Mouse (Mus musculus): ENCODE data around the gene Gpatch8. TPM values are rescaled to one million over a fixed set of nuclear protein-coding genes. Genes with fewer than 3 reads are reported as not detected.

The Gpatch8 gene
- total and polyA plus RNA-seq, 3 experiments: 11.7 to 18.0 (median 14.8) TPM

DNA sequence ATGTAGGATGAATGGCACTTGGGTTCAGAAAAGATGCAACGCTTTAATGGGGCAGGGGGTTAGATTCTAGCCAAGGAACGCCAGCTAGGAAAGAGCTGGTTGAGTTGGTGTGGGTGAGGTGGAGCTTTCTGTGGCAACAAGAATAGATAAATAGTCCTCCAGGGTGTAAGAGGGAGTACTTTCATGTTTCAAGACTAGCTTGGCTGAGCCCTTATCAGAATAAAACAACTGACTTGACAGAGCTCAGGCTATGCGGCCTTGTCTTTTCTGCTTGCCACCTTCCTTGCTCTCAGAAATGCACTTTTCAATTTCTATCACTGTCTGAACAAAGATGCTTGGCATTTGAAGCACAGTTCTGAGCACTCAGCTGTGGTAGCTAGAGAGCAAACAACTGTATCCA is 81.2 kb downstream of the Gpatch8 start:
- no peak for DNase-seq
- Histone ChIP-seq H3K4me3 (no peak overlapping the region), H3K4me1 (ENCODE audit: control insufficient read depth, insufficient read depth, low read length) (no peaks in the 10 kb centered on the region), H3K27me3 (ENCODE audit: control insufficient read depth, insufficient read depth, low read length) (no peaks in the 10 kb centered on the region), H3K27ac (no peak overlapping the region), H3K79me2 (replicated peaks; ENCODE audit: control insufficient read depth, insufficient read depth, low read length) (no peaks in the 10 kb centered on the region), H3K9ac (ENCODE audit: low read depth, low read length) (no peak overlapping the region), H3K36me3 (ENCODE audit: control insufficient read depth, insufficient read depth, low read length) (no peaks in the 10 kb centered on the region)
- 96% methylated on average over 3 of the region's 3 CpGs for WGBS
- TF ChIP-seq EP300 (IDR thresholded peaks at IDR 0.05; ENCODE audit: insufficient read depth, low read depth, low read length): no peak
- TF ChIP-seq POLR2A (IDR thresholded peaks at IDR 0.05; ENCODE audit: insufficient read depth, low read depth, low read length): no peak
- no peak for TF ChIP-seq CTCF (IDR thresholded peaks at IDR 0.05)
- intact Hi-C loops (cut with DNase I): no loop called here

- no peaks in the 10 kb centered on the region; the same call in 1 of the 2 replicates for H3K4me1 ChIP-seq (ENCODE audit: control insufficient read depth, insufficient read depth, low read length)
- H3K79me2 ChIP-seq (replicated peaks; ENCODE audit: control insufficient read depth, insufficient read depth, low read length): no peaks in the 10 kb centered on the region
- no peaks in the 10 kb centered on the region for H3K27me3 ChIP-seq (ENCODE audit: control insufficient read depth, insufficient read depth, low read length)
- intact Hi-C loops (cut with DNase I): no loop called here
- TF ChIP-seq EP300 (IDR thresholded peaks at IDR 0.05; ENCODE audit: insufficient read depth, low read depth, low read length) (no peak), CTCF (IDR thresholded peaks at IDR 0.05) (no peak), POLR2A (IDR thresholded peaks at IDR 0.05; ENCODE audit: insufficient read depth, low read depth, low read length) (no peak)
- DNase-seq: no peak
- H3K9ac ChIP-seq (ENCODE audit: low read depth, low read length): no peak within 1 kb of the TSS
- H3K27ac ChIP-seq: no peak within 1 kb of the TSS
- H3K4me3 ChIP-seq: no peak within 1 kb of the TSS
- H3K36me3 ChIP-seq (ENCODE audit: control insufficient read depth, insufficient read depth, low read length): no peaks in the 10 kb centered on the region
- WGBS: 30% methylated on average over 11 of the region's 11 CpGs
Measured at GRCm38 (mm10) chr11:102469648-102470357, 86.4 kb downstream of the Gpatch8 start, which contains the start of gene Itga2b. TSS of gene Itga2b (minus strand) at chr11:102470122.

DNA sequence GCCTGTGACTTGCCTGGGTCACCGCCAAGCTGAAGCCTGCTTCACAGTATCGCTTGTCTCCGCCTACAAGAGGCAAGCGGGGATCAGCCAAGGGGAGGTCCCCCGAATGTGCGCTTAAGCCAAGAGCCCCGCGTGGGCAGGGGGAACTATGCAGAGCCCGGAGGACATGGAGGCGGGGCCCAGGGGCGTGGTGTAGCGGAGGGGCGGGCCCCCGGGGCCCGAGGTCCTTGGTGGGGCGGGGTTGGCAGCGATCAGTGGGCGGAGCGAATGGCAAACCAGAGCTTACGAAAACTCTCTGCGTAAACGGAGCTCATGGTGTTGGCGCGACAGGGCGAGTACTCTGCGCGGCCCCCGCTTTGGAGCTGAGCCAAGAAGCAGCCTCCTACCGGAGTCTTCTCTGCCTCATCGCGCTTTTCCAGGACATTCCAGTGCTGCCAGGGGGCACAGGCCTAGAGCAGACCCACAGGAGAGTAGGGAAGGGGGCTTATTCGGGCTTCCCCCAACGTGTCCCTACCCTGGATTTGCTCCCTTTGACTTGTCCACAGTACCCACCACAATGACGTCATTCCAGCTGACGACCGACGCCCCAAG is 89.1 kb downstream of the Gpatch8 start:
- Histone ChIP-seq H3K36me3 (ENCODE audit: control insufficient read depth, insufficient read depth, low read length) (no peaks in the 10 kb centered on the region), H3K4me1 (ENCODE audit: control insufficient read depth, insufficient read depth, low read length) (no peaks in the 10 kb centered on the region; the same call in 1 of the 2 replicates), H3K9ac (ENCODE audit: low read depth, low read length) (peak overlapping the region; percentile 26), H3K27me3 (ENCODE audit: control insufficient read depth, insufficient read depth, low read length) (no peaks in the 10 kb centered on the region), H3K27ac (peak overlapping the region; percentile 66), H3K4me3 (peak overlapping the region; percentile 49), H3K79me2 (replicated peaks; ENCODE audit: control insufficient read depth, insufficient read depth, low read length) (no peaks in the 10 kb centered on the region)
- WGBS: under 1% methylated on average over 37 of the region's 37 CpGs
- TF ChIP-seq EP300 (IDR thresholded peaks at IDR 0.05; ENCODE audit: insufficient read depth, low read depth, low read length): no peak
- TF ChIP-seq POLR2A (IDR thresholded peaks at IDR 0.05; ENCODE audit: insufficient read depth, low read depth, low read length): peak; percentile 55; the same call in 1 of the 2 replicates
- TF ChIP-seq CTCF (IDR thresholded peaks at IDR 0.05): 0 out of 2 replicates have a peak, but pooled peaks have one; percentile 18
- intact Hi-C loops (cut with DNase I): no loop called here
- DNase-seq: peak; percentile 98 to 99

- H3K27me3 ChIP-seq (ENCODE audit: control insufficient read depth, insufficient read depth, low read length): no peaks in the 10 kb centered on the region
- peak; percentile 61 to 81 for DNase-seq
- peak overlapping the region; percentile 40 for H3K27ac ChIP-seq
- WGBS: 29% methylated on average over 26 of the region's 26 CpGs
- no peak for TF ChIP-seq EP300 (IDR thresholded peaks at IDR 0.05; ENCODE audit: insufficient read depth, low read depth, low read length)
- no peak for TF ChIP-seq CTCF (IDR thresholded peaks at IDR 0.05)
- TF ChIP-seq POLR2A (IDR thresholded peaks at IDR 0.05; ENCODE audit: insufficient read depth, low read depth, low read length): no peak
- no peaks in the 10 kb centered on the region for H3K79me2 ChIP-seq (replicated peaks; ENCODE audit: control insufficient read depth, insufficient read depth, low read length)
- H3K36me3 ChIP-seq (ENCODE audit: control insufficient read depth, insufficient read depth, low read length): no peaks in the 10 kb centered on the region
- no peaks in the 10 kb centered on the region; the same call in 1 of the 2 replicates for H3K4me1 ChIP-seq (ENCODE audit: control insufficient read depth, insufficient read depth, low read length)
- no peak overlapping the region for H3K9ac ChIP-seq (ENCODE audit: low read depth, low read length)
- intact Hi-C loops (cut with DNase I): no loop called here
- no peak overlapping the region for H3K4me3 ChIP-seq
Measured at GRCm38 (mm10) chr11:102465713-102466436, 90.3 kb downstream of the Gpatch8 start.

DNA sequence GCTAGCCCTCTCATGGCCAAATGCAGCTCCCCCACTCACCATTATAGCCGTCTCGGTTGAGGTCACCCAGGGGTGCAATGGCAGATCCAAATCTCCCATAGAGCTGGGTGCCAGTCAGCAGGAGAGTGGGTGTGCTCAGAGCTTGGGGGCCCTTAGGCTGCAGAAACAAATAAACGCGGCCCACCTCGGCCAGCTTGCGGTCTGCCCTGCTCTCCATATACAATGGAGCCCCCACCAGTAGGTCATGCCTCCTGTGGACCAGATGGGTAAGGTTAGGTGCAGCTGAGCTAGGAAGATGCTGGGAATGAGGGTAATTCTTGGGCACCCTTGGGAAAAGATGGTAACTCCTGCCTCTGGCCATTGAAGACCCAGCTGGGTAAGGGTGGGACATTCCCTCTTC is 91.3 kb downstream of the Gpatch8 start:
- intact Hi-C loops (cut with DNase I): no loop called here
- Histone ChIP-seq H3K4me1 (ENCODE audit: control insufficient read depth, insufficient read depth, low read length) (no peaks in the 10 kb centered on the region; the same call in 1 of the 2 replicates), H3K79me2 (replicated peaks; ENCODE audit: control insufficient read depth, insufficient read depth, low read length) (no peaks in the 10 kb centered on the region), H3K4me3 (no peak overlapping the region), H3K36me3 (ENCODE audit: control insufficient read depth, insufficient read depth, low read length) (no peaks in the 10 kb centered on the region), H3K27me3 (ENCODE audit: control insufficient read depth, insufficient read depth, low read length) (no peaks in the 10 kb centered on the region), H3K27ac (no peak overlapping the region), H3K9ac (ENCODE audit: low read depth, low read length) (no peak overlapping the region)
- WGBS: 94% methylated on average over 6 of the region's 6 CpGs
- no peak for TF ChIP-seq POLR2A (IDR thresholded peaks at IDR 0.05; ENCODE audit: insufficient read depth, low read depth, low read length)
- no peak for TF ChIP-seq CTCF (IDR thresholded peaks at IDR 0.05)
- DNase-seq: no peak
